Mouse (Mus musculus) spleen, embryonic (tissue): Measurements from ENCODE around the gene A830018L16Rik.

Experiments
- CTCF ChIA-PET: fragments of 350-600 bp; sonication (Branson Sonifier 250); formaldehyde crosslinking; loops from one replicate; lab custom pipeline; 2022; lab: Charles Lee

Gene A830018L16Rik

DNA sequence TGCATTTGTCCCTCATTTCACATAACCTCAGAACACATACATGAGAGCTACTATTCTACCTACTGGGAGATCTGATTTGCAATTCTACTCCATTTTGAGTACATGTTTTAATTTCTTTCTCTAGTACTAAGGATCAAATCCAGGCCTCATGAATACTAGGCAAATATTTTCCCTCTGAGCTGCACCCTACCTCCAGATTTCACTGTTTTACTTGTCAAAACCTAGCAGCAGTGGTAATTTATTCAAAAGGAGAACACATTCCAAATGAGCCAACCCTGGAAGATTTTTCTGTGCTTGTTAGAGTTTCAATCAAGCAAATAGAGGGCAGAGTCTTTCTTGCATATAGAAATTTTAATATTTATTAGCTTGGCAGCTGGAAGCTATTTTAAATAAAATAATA lies 238.9 kb downstream of the A830018L16Rik start:
- CTCF ChIA-PET, result no interaction called here

DNA sequence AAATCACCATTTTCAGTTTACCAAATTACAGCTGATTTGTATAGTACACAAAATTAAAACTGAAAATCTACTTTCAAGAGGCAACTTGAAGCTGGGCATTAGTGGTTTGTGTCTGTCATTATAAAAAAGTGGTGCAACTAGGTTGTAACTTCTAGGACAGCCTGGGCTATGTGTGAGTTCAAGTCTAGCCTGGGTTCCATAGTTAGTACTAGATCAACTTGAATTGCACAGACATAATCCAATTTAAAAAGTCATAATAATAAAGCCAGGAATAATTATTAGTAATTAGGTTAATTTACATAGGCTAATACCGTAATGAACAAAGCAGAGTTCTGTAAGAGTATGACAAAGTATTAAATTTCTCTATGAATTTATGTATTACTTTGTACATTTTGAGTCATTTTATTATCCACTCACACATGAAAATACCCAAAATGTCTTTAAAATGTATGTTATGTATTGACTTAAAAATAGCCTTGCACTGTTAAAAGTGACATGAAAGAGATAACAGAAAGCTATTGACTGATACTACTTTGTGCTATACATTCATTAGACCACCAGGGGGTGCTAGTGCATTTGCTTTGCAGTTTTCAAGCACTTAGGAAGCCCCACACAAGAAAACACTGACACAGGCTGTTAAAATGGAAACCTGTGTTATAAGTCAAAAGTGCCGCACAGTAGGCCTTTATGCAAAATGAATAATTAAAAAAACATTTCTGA lies 243.6 kb downstream of the A830018L16Rik start:
- CTCF ChIA-PET, result no interaction called here

DNA sequence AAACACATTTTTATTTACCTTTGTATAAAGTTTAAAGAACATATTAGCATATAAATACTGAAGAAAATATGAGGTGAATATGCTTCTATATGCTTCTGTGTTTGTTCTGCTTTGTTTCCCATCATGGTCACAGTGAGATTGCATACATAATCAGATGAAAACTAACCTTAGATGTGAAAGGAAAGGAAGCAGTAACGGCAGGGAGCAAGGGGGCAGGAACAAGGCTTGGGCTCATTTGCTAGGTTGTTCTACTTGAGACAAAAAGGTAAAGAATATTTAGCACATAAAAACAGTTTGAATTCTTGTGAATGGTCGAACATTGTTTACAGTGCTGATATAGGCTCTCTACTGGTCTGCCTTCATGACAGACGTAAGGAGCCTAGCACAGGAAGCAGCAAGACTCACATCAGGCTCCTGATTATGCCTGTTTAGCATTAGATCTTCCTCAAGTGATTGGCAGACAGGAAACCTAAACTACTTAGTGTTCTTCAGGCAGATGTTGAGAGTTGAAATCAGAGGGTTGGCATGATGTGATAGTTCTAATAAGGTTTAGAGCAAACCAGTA lies 244.2 kb downstream of the A830018L16Rik start:
- CTCF ChIA-PET, result no interaction called here

DNA sequence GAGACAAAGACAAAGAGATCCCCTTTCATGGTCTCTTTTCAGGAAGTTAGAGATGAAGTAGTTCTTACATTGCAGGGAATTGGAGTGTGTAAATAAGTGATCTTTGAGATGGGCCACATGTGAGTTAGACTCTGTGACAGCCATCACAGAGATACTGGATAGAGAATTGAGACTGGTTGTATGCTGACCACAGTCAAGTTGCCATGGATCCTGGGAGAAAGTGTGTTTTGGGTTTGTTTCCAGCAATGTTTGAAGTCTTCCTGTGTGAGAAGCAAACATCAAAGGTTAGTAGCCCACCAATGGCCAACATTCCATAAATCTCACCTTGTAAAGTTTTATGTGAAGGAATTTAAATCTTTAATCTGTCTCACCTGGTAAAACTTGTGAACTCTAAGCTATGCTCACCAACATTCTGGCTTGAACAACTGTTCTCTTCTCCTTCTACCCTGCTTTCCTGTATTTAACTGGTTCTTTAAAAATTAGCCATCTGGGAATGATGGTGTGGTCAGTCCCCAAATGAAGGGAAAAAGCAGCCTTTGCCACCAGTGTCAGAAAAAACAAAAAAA lies 330.9 kb downstream of the A830018L16Rik start:
- CTCF ChIA-PET, result no interaction called here

DNA sequence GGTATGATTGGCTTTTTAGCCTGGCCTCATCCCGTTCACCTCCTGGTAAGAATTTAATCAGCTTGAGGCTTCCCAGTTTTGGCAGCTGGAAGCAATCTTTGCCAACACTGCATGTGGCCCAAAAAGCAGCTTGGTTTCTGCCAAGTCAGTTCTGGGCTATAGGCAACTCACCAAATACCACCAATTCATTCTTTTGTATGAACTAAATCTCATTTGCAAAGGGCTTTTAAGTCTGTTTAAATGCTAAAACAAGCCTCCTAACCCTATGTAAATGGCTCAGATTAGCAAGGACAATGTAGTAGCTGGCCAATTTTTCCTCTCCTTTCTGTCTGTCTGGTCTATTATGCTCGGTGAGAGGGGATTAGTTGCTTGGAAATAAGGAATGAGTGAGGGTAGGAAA lies 334.5 kb downstream of the A830018L16Rik start:
- CTCF ChIA-PET, result no interaction called here

DNA sequence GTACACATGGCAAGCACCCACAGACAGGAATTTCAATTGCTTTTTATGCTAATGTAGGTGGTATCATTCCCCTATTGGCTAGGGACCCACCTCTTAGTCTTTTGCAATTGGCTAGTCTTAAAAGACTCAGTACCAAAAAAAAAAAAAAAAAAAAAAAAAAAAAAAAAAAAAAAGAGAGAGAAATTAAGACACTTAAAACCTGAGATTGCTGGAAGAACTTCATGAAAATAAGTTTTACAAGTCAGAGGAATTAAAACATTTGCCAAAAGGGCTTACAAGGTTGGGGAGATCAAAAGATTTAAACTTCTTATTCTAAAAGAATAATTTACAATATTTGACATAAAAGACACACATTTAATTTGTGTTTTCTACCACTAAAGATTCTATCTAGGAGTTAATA lies 336.2 kb downstream of the A830018L16Rik start:
- CTCF ChIA-PET, result no interaction called here

DNA sequence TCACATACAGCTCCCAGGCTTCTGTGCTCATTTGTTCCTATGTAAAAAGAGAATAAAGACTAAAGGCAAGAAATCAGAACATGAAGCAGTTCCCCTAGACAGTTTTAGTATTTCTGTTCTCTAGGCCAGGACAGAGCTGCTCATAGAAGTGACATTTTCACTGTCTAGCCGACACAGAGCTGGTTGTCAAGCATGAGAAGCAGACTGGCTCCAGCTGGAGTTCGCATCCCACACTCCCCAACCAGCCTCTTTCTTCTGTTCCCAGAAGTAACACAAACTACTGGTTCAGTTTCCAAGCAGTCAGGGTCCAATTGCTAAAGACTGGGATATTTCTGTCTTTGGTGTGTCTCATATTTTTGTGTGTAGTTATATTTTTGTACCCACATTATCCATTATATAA lies 336.7 kb downstream of the A830018L16Rik start:
- CTCF ChIA-PET, result no interaction called here

DNA sequence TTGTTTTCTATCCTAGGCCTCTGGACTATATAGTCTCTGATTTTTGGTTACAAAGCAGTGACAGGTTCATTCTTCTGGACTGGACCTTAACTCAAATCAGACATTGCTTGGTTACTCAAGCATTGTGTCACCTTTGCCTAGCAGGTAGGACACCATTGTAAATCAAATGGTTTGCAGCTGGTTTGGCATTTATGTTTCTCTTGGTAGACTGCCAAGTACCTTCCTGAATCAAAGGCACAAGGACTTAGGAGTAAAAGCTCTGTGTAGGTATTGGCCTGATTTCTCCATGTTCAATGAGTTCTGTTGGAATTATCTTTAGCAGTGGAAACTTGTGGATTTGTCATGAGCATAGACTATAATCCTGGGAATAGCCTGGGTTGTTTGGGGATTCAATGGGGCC lies 338.1 kb downstream of the A830018L16Rik start:
- CTCF ChIA-PET, result no interaction called here

DNA sequence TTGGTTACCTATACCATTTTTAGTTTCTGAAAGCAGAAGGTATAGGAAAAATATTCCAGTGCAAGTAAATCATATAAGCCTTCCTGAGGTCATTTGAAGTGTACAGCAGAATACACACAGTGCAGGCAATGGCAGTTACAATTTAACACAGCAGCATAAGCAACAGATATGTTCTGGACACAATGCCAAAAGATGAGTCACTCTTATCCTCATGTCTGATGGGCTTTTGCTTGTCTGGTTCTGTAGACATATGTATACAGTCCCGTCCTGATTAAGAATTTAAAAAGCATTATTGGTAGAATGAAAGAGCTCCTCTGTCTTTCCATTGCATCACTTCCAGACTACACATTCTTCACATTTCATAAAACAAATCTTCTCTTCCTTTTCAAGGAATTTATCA lies 374.4 kb downstream of the A830018L16Rik start:
- CTCF ChIA-PET, result no interaction called here

DNA sequence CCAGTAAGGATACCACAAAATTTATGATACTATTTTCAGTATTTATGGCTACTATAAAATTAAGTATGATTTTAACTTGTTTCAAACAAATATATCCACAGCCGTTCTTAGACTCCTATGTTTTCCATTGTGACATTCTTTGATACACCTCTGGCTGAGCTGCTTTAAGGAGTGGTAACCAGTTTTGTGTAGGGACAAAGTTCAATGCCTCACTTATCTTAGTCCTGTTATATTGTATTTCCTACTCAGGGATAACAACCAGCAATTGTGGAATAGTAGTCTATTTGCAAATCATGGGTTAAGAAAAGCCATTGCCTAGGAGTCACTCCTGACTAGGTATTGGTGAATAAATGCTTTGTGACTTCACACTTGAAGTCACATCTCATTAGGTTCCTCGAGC lies 378.9 kb downstream of the A830018L16Rik start:
- CTCF ChIA-PET, result no interaction called here

DNA sequence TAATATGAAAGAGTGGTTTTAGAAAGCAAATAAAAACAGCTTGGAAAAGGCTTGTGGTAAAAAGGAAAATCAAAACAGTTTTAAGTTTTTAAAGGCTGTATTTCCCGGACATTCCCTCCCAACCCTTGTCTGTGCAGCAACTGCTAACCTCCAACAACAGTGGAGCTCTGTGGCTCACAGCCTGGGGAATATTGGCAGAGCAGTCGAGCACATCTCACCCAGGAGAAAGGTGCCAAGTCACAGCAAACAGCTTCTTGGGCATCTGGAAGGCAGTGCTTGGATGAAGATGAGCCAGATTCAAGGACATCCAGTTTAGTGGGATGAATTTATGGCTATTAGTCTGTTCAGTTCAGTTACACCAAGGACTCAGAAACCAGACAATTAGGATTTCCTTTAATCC lies 381.8 kb downstream of the A830018L16Rik start:
- CTCF ChIA-PET, result no interaction called here

DNA sequence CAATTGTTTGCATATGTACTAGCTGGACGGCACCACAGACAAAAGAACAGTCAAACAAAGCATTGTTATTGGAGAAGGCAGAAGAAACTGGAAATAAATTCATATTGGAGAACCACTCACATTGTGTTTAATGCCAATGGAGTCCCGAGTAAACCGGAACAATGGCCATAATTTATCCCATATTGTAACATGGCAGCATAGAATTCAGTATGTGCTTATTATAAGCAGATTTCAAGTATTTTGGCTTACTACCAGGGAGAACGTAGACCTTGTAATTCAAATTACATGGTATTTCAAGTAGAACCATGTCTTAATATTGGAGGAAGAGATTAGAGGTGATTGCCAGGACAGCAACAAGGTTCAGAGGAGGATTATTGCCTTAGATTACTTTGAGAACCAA lies 458.9 kb downstream of the A830018L16Rik start:
- CTCF ChIA-PET, result no interaction called here

DNA sequence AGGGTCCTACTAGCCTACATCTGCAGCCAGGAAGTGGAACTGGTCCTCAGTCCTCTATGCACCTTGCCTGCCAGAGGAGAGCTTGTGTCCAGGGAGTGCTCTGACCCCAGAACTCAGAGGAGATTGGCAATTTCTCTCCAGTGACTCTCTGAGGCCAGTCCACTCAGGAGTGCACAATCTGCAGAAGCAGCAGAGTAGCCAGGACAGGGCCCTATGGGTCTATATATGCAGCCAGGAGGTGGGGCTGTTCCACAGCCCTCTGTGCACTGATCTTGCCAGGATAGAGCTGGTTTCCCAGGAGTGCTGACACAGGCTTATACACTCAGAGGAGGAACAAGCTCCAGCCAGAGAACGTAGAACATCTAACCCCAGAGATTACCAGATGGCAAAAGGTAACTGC lies 459.7 kb downstream of the A830018L16Rik start:
- CTCF ChIA-PET, result no interaction called here

DNA sequence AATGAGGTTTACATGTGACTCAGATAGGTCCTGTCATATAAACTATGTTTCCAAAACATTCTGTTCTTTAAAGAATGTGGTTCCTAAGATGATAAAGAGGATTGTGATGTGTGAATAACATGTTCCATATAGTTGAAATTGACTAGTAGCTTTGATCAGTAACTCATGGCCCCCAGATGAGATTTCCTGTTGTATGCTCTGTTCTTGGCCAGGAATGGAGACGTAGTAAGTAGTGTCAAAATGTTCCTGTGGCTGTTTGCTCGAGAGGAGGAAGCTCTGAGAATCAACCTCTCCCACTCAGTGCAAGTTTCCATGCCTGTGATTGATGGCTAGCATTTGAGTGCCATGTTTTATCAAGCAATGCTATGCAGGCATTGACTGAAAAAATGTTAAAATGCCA lies 467.8 kb downstream of the A830018L16Rik start:
- CTCF ChIA-PET, result no interaction called here

DNA sequence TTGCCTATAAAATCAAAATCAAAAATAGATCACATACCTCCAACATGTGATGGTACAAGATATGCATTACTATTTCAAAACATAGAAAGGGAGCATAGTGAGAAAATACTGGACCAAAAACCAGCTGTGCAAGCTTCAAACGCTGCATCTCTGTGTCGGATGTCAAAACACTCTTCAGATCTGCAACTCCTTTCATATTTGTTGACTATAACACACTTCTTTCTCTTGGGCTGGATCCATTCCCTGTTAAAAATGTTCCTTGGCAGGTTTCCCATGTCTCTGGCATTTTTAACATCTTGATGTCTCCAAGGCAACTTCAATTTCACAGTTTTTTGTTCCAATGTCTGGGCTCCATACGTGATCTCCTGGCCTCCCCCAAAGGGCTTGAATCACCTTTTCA lies 481.8 kb downstream of the A830018L16Rik start:
- CTCF ChIA-PET, result no interaction called here

DNA sequence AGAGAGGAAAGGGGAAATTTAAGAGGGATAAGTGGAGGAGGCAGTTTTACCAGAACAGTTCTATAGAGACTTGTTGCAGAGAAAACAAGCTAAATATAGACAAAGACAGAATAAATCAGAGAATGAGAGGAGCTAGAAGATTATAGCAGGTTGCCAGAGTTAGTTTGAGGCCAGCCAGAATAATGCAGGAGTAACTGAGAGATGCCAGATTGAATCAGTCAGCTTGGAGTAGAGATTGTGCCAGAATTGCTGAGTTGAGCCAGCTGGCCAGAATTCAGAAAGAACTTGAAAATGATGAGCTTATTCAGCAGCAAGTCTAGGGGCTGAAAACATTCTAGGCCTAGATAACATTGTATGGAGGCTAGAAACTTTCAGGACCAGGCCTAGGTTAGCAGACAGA lies 502.0 kb downstream of the A830018L16Rik start:
- CTCF ChIA-PET, result no interaction called here

DNA sequence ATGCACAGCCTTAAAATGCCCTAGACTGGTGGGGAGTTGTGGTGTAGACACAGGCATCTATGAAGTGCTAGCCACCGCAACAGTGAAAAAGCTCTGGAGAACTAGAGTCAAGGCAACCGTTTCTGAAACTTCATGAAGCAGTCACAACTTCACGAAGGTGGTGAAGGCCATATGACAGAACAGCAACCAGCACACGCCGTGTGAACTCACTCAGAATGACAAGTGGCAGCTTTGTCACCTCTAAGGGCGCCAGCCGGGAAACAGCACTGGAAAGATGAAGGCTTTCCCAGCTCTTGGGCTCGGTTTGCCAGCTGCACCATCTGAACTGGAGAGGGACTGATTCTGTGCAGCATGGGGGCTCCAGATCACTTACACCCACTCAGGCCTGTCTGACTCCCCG lies 523.1 kb downstream of the A830018L16Rik start:
- CTCF ChIA-PET, result no interaction called here

DNA sequence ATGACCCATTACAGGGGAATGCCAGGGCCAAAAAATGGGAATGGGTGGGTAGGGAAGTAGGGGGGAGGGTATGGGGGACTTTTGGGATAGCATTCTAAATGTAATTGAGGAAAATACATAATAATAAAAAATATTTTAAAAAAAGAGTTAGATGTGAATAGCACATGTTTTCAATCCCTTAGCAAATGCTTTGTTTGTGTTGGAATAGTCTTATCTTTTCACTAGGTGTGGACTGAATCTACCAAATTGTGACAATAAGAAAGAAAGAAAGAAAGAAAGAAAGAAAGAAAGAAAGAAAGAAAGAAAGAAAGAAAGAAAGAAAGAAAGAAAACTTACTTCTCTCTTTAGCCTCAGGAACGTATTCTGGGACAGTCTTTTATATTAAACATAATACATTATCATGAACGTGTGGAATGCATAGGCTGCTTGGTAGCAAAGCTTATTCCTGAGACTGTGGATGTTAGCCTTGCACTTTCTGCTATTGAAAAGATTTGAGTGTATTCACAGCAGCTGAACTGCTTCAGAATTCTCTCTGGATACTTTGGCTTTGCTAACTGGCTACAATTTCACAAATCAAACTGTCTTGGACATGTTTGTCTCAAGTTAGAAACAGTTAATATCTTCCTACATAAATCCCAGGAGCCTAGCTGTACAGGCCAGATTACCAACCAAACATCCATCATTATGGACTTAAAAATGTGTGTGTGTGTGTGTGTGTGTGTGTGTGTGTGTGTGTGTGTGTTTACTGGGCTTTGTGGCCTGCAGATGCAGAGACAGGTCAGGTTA lies 545.7 kb downstream of the A830018L16Rik start:
- CTCF ChIA-PET, result no interaction called here

DNA sequence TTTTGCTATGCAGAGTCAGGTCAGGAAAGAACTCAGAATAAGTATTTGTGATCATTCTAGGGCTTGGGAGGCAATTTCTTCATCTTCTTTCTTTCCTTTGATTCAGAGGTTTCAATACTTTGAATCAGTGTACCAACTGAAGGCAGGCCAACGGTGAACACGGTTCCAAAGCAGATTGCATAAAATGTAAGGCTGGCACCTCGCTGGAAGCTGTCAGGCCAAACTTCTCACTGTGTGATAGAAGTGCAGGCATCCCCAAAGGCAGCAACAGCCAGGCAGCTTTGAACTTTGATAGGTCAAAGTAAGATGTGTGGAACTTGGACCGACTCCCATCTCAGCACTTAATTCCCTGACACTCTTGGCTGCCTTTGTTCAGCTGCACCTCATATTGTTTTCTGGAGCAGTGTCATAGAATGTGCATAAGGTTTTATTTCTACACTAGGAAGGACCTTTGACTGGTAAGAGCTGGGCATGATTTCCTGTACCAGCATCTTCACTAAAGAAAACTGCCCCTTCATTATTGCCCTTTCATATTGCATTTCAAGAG lies 568.8 kb downstream of the A830018L16Rik start:
- CTCF ChIA-PET, result no interaction called here

DNA sequence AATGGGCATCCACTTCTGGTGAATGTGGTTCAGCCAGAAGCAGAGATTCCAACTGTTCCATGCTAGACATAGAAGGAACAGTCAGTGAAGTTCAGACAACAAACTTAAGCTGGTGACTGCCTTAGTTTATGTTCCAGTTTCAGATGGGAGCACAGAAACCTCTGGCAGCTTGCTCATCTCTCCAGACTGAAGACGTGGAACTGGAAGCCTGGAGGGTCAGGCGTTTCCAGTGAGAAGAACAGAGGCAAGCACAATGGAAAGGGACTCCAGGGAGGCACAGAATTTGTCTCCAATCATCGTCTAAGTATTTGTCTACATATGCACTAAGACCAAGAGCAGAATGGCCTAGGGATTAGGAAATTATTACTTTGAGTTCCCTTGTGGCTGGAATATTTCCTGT lies 576.1 kb downstream of the A830018L16Rik start:
- CTCF ChIA-PET, result no interaction called here

DNA sequence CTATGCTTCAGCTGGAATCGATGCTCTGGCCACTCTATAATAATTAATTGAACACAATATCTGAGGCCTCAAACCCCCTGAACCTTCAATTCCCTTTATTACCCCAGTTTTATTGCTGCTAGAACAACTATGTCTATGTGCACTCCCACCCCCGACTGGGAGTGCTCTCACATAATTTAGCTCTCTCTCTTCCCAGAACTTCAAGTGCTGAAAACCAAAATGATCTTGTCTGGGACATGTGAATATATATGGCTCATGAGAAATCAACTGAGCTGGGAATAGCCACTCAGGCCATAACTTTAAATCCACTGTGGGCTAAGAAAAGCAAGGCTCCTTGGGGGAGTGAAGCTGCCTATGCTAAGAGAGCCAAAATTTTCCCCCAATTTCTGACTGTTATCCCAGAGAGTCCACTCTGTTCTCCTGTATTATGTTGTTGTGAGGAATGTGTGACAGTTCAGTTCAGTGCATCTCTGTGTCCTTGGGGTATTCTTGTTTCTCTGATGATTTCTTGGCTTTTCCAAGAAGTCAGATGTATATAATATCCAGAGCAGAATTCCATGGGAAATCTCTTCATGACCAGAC lies 582.5 kb downstream of the A830018L16Rik start:
- CTCF ChIA-PET, result no interaction called here

DNA sequence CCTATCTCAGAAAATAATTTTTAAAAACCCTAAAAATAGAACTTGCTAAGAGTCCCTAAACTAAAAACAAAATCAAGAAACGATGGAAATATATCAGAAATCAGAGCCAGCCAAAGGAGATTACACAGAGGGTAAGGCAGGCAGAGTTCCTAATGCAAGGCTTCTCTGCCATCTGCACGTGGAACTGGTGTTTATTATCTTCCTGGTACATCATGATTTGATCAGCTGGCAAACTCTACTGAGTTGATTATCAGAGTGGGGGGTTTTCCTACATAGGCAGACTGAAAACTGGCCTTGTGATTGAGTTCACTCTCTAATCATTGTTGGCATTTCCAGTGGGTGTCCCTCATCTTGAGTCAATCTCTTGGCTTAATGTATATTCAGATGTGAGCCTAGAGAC lies 583.7 kb downstream of the A830018L16Rik start:
- CTCF ChIA-PET, result no interaction called here
